13 mouse cellular contexts compared by ENCODE assay signal in the genomic region with DNA sequence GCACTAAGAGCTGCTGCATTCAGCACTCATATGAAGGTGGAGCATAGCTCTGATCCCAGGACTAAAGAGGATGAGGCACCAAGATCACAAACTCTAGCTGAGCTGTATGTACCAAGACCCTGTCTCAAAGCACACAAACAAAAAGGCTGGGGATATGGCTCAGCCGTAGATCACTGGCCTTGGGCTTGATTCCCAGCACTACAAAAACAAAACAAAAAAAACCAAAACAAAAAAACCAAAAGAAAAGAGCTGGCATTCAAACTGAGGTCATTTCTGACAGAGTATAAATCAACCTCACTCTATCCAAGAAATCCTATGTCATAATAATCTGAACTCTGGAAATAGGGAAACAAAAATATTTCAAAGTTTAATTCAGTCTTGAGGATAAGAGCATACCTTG.
"Had no signal": no experiment of that assay in that cellular context is flagged by ENCODE, and none has a peak within 500 bp of the region (broad histone marks: within the 10 kb centered on the region; RNA-seq: fewer than 3 reads in every experiment).

No protein-coding gene starts in this region.

- DNase-seq: gastrocnemius, postnatal 14 days; gastrocnemius, postnatal 36 days; heart, adult 18-20 months; heart, postnatal 10 days; heart, postnatal 36 days; kidney, adult 11 months; kidney, adult 2 months; kidney, adult 9 months; kidney, postnatal 14 days; kidney, postnatal 36 days; layer of hippocampus, adult 9-11 months; layer of hippocampus, postnatal 36 days; left cerebral cortex, postnatal 4 days had no signal
